Mouse (Mus musculus): ENCODE data around the gene Elane.

Gene Elane

DNA sequence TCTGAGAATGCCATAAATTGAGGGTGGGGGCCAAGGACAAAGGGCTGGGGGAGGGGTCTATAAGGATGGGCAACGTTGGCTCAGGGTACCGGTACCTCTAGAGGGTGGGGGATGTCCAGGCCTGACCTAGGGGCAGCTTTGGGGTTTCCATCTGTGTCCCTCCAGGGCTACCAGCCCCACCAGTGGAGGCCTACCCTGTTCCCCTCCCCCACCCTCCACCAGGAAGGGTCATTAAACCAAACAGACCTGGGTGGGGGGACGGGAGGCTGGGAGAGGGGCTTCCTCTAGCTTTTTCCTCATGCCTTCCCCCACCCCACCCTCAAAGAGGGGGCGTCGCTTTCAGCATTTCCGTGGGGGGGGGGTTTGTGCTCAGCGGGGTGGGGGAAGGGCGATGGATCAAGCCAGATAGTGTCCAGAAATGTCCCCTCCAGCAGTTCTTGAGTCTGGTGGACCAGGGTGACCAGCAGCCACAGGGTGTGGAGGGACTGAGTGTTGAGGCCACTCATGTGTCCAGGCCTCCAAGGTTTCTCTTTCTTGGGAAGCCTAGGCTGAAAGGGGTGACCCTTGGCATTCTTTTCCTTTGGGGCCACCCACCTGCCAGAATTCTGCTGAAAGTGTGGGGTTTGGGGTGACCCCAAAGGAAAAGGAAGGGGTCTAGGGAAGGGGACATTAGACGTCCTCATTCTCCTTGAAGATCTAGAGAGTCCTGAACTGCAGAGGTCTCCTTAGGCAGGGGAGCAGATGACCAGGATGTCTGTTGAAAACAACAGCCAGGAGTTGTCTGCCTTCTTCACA lies 43.1 kb downstream of the Elane start:
- no peak for DNase-seq (ENCODE audit: low read depth in 1 of 2, low spot score in 2 of 2)

DNA sequence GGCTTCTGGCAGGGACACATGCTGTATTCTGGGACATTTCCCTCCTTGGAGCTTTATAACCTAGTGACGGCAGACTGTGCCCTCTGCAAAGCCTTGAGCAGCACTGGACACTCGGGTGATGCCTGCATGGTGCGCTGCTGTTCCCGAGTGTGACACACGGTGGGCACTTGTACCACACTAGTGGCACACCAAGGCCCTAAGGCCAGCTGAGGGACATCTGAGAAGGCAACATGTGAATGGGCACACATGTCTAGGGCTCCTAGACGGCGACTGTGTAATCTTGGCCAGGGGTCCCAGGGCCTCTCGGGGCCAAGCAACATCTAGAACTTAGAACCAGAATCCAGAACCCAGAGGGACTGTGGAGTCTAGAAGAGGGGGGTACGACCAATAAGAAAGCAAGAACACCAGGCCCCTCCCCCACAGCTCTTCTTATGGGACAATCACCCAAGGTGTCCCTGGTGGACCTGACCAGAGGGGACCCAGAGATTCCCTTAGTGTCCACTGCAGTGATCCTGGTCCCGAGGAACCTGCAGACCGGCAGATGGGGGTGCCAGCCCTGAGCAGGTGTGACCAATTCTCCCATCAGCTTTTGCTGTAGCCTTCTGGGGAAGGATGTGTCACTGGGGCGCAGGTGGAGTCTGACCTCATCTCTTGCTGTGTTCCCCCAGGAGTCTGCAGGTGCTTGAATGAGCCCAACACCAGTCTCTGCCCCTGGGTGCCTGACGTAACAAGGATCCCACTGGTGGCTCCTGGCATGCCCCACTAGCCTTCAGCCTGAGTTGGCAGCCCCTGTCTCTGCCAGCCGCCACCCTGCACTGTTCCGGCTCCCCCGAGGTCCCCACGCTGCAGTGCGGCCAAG lies 44.1 kb downstream of the Elane start:
- no peak for DNase-seq (ENCODE audit: low read depth in 1 of 2, low spot score in 2 of 2)

DNA sequence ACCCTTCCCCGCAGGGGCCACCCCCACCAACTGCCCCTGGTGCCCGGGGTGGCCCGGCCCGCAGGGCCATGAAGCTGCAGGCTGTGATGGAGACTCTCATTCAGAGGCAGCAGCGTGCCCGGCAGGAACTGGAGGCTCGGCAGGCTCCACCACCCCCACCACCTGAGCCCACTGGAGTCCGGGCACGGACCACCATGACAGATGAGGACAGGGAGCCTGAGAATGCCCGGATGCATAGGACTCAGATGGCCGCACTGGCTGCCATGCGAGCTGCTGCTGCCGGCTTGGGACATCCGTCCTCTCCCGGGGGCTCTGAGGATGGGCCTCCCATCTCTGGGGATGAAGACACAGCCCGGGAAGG lies 44.8 kb downstream of the Elane start:
- DNase-seq (ENCODE audit: low read depth in 1 of 2, low spot score in 2 of 2): no peak

DNA sequence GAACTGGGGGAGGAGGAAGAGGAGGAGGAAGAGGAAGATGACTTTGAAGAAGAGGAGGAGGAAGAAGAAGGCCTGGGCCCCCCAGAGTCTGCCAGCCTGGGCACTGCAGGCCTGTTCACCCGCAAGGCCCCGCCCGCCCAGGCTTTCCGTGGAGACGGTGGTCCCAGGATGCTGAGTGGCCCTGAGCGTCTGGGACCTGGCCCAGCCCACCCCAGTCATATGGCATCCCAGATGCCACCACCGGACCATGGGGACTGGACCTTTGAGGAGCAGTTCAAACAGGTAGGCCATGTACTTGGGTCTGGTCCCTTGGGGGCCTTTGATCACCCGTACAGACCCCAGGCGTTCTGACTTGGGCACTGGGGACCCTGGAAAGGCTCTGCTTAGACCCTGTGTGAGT lies 45.8 kb downstream of the Elane start:
- no peak for DNase-seq (ENCODE audit: low read depth in 1 of 2, low spot score in 2 of 2)

DNA sequence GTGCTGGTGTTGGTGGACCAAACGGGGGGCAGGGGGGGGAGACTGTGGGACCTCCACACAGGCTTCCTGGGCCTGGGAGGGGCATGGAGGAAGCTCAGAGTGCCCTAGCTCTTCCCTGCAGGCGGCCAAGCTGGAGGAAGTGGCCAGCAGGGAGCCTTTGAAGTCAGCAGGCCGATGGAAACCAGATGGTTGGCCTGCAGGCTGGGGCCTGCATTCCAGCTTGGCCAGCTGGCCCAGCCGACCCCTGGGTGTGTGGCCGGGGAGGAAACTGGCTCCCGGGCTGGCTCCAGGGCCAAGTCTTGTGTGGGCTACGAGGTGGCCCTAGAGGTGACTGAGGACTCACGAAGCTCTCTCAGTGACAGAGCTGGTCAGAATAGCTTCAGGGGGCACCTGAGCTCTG lies 46.7 kb downstream of the Elane start:
- no peak for DNase-seq (ENCODE audit: low read depth in 1 of 2, low spot score in 2 of 2)

DNA sequence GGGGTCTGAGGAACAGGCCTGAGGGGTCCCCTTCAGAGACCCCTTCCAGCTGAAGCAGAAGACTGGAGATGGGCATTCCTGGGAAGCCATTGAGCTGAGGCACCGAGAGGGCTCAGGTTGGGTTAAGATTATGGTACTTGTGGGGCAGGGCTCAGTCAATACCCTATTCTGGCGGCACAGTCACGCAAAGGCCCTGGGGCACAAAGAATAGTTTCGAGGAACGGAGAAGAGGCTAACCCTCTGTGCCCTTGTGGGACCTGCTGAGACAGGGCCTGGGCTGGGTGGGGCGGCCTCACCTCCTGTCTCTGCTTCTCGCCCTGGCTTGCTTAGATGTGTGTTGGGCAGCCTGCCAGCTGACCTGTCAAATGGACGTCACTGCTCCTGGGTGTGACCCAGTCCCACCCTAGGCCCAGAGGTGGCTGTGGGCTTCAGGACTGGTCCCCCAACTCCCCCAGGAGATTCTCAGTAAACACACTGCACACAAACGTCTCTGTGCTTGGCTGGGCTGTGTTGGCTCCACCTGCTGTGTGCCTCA lies 47.2 kb downstream of the Elane start:
- no peak for DNase-seq (ENCODE audit: low read depth in 1 of 2, low spot score in 2 of 2)

DNA sequence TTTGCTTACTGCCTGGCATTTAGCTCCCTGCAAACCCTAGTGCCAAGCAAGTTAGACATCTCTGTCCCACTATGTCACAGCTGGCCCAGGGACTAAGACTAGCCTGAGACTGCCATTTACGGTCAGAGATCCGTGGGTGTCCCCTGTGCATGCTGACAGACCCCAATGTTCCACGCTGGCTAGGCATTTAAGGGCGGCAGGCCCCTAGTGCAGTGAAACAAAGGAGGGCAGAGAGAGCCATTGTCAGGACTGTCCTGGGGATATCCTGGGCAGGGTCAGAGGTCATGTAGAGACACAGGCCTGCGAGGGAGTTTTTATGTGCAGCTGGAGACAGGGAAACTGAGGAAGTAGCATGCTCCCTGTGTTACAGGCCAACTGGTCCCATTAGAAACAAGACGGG lies 47.8 kb downstream of the Elane start:
- no peak for DNase-seq (ENCODE audit: low read depth in 1 of 2, low spot score in 2 of 2)

DNA sequence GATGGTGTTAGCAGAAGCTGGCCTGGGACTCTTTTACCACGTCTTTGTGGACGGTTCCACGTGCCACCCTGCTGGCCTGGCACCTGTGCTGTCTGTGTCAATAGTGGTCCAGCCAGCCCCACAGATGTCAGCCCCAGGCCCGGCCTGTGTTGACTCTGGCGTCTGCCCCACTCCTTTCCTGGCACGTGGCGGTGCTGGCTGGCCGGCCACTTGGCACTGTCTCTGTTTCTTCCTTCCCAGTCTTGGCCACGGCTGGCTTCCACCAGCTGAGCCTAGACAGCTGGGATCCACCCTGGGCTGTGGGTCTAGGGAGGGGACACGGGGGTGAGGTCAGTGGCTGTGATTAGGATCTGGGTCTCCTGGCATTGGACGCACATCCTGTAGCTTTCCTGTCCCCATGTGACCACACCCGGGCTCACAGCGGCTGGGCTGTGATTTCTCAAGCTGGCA lies 48.2 kb downstream of the Elane start:
- DNase-seq (ENCODE audit: low read depth in 1 of 2, low spot score in 2 of 2): no peak

DNA sequence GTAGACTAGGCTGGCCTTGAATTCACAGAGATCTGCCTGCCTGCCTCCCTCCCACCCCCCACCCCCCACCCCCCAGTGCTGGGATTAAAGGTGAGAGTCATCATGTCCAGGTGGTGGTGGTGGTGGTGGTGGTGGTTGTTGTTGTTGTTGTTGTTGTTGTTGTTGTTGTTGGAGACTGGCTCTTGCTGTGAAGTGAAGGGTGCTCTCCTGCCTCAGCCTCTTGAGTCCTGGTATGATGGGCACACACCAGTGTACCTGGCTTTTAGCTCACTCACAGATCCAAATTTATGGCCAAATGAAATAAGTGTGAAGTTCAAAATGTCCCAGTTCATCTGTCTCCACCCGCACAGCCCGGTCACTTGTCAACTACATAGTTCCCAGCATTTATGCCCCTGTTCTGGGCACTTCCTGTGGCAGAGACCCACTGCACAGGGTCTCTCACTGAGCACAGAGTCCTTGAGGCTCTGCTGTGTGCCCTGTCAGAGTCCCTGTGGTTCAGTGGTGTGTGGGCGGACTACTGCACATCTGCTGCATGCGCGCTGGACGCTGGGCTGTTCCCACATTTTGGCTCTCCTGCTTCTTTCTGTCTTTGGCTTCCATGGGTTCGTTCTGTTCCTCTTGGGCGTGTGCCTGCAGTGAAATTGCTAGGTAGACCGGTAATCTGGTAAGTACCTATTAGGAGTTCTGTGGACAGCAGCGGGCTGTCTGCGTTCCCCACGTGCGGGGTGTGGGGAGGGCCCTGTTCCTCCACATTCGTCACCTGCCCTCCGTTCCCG lies 48.9 kb downstream of the Elane start:
- DNase-seq (ENCODE audit: low read depth in 1 of 2, low spot score in 2 of 2): no peak

DNA sequence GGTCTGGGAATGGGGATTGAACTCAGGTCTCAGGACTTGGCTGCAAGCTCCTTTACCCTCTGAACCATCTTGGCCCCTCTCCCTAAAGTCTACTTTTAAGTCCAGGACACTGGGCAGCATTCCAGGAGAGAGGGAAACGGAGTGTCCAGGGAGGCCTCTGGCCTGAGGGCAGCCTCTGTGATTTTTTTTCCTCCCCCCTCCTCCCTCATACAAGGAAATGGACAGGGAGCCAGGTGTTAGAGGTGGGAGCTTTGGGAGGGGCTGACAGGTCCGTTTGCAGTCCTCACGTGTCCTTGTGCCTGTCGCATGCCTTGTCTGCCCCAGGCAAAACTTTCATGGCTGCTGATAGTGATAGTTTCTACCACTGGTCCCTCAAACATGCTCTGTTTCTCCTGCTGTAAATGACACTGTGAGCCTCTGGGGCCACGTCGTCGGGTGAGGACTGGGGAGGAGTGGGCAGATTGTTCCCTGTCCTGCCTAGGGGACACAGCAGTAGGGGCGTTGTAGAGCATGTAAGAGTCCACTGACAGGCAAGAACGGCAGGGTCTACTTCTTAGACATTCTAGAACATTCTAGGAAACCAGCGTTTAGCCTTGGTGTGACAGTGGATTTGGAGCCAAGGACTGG lies 50.4 kb downstream of the Elane start:
- DNase-seq (ENCODE audit: low read depth in 1 of 2, low spot score in 2 of 2): no peak

DNA sequence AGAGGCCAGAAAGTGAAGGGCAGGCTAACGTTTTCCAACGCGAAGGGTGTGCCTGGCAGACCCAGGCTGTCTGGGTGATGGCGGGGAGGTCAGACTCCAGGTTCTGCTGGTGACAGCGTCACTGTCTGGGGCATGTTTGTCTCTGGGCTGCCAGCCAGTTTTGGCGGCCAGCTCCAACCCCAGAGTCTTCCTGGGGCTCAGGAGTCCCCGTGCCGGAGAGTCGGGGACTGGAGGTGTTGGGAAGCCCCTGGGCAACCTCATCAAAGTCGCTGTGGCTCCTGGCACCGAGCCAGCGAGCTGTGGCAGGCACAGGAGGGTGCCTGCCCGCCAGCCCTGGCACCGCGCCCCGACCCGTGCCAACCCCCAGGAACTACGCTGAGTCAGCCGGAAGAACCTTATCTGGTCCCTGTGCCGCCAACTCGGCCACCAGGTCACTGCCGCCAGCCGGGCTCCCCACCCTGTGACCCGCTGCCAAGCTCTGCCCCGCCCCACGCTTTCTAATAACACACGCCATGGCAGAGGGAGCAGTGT lies 50.9 kb downstream of the Elane start:
- DNase-seq (ENCODE audit: low read depth in 1 of 2, low spot score in 2 of 2): peak; percentile 59 to 66
